Mouse (Mus musculus): ENCODE measurements around the gene Cyp4a32. TPM values are rescaled to one million over a fixed set of nuclear protein-coding genes. Genes with fewer than 3 reads are reported as not detected.
A peak's percentile ranks its signal among the peaks of the same experiment; 100 is the strongest.

The Cyp4a32 gene
- polyA plus RNA-seq, 1 experiment: not detected

GRCm38 (mm10) chr4:115657104-115657866 lies 56.5 kb downstream of the Cyp4a32 start:
- peak overlapping the region; percentile 50 for H3K4me3 ChIP-seq (ENCODE audit: insufficient read depth, low read length)
- H3K27ac ChIP-seq (ENCODE audit: insufficient read depth, low read length): peak overlapping the region; percentile 65; the same call in 1 of the 2 replicates
- no peak for TF ChIP-seq POLR2A (IDR thresholded peaks at IDR 0.05; ENCODE audit: extremely low read depth, insufficient read depth, low read length)
- TF ChIP-seq CTCF (IDR thresholded peaks at IDR 0.05; ENCODE audit: extremely low read depth, insufficient read depth, low read length): no peak
- no peaks in the 10 kb centered on the region for H3K4me1 ChIP-seq (ENCODE audit: control insufficient read depth, insufficient read depth, low read length)

- no peak overlapping the region for H3K4me3 ChIP-seq (ENCODE audit: insufficient read depth, low read length)
These were observed 57.1 kb downstream of the Cyp4a32 start for GRCm38 (mm10) chr4:115657867-115658249.

GRCm38 (mm10) chr4:115659190-115659589 lies 58.4 kb downstream of the Cyp4a32 start:
- Histone ChIP-seq H3K4me1 (ENCODE audit: control insufficient read depth, insufficient read depth, low read length) (no peaks in the 10 kb centered on the region), H3K27ac (ENCODE audit: insufficient read depth, low read length) (no peak overlapping the region), H3K4me3 (ENCODE audit: insufficient read depth, low read length) (no peak overlapping the region)
- TF ChIP-seq CTCF (IDR thresholded peaks at IDR 0.05; ENCODE audit: extremely low read depth, insufficient read depth, low read length): no peak
- TF ChIP-seq POLR2A (IDR thresholded peaks at IDR 0.05; ENCODE audit: extremely low read depth, insufficient read depth, low read length): no peak

More at GRCm38 (mm10) chr4:115657867-115658249, 57.1 kb downstream of the Cyp4a32 start:
- Histone ChIP-seq H3K27ac (ENCODE audit: insufficient read depth, low read length) (no peak overlapping the region), H3K4me1 (ENCODE audit: control insufficient read depth, insufficient read depth, low read length) (no peaks in the 10 kb centered on the region)
- TF ChIP-seq POLR2A (IDR thresholded peaks at IDR 0.05; ENCODE audit: extremely low read depth, insufficient read depth, low read length) (no peak), CTCF (IDR thresholded peaks at IDR 0.05; ENCODE audit: extremely low read depth, insufficient read depth, low read length) (no peak)

Other genes starting within 250 kb of the Cyp4a32 start
- gene Cyp4a12b, start 189.3 kb upstream of the Cyp4a32 start, polyA plus RNA-seq (2012; rRNA removed): 0.06 and 0.21 TPM in 2 replicates
- not detected in 2 replicates for gene Cyp4a30b, start 148.4 kb upstream of the Cyp4a32 start, polyA plus RNA-seq (2012; rRNA removed)
- not detected in 2 replicates for gene Cyp4a14, start 104.8 kb upstream of the Cyp4a32 start, polyA plus RNA-seq (2012; rRNA removed)
- not detected in 2 replicates for gene Cyp4a10, start 82.7 kb upstream of the Cyp4a32 start, polyA plus RNA-seq (2012; rRNA removed)
- gene Cyp4a31, start 37.3 kb upstream of the Cyp4a32 start, polyA plus RNA-seq (2012; rRNA removed): not detected in 2 replicates
- 1.6 and 2.2 TPM in 2 replicates for gene Cyp4b1, start 46.8 kb downstream of the Cyp4a32 start, polyA plus RNA-seq (2012; rRNA removed)
- gene Efcab14, start 136.8 kb downstream of the Cyp4a32 start, polyA plus RNA-seq (2012; rRNA removed): 37.9 and 42.0 TPM in 2 replicates
- gene Tex38, start 180.0 kb downstream of the Cyp4a32 start, polyA plus RNA-seq (2012; rRNA removed): 0.27 and 0.55 TPM in 2 replicates
- 53.1 and 54.4 TPM in 2 replicates for gene Atpaf1, start 183.8 kb downstream of the Cyp4a32 start, polyA plus RNA-seq (2012; rRNA removed)
- 6.8 and 8.5 TPM in 2 replicates for gene Mob3c, start 227.1 kb downstream of the Cyp4a32 start, polyA plus RNA-seq (2012; rRNA removed)
- 59.8 and 63.2 TPM in 2 replicates for gene Mknk1, start 238.2 kb downstream of the Cyp4a32 start, polyA plus RNA-seq (2012; rRNA removed)